Mouse (Mus musculus): ENCODE data around the gene Magi1. TPM values are rescaled to one million over a fixed set of nuclear protein-coding genes. Genes with fewer than 3 reads are reported as not detected.

Magi1 gene
- total and polyA plus RNA-seq, 3 experiments = not detected

- Histone ChIP-seq H3K9ac (ENCODE audit: insufficient read depth, low read depth) (no peak overlapping the region), H3K9me3 (replicated peaks; ENCODE audit: low read length) (peaks cover 70% of the 10 kb centered on the region), H3K79me2 (replicated peaks; ENCODE audit: control insufficient read depth, extremely low read depth, insufficient read depth, poor library complexity, severe bottlenecking) (no peaks in the 10 kb centered on the region), H3K27ac (ENCODE audit: insufficient read depth, low read depth) (no peak overlapping the region), H3K4me3 (replicated peaks in 1 of 3; ENCODE audit: low read depth in 2 of 3, low read length in 2 of 3, poor library complexity in 1 of 3) (no peak overlapping the region), H3K4me2 (ENCODE audit: insufficient read depth, low read depth, poor library complexity, severe bottlenecking) (no peak overlapping the region), H3K27me3 (replicated peaks) (no peaks in the 10 kb centered on the region), H3K4me1 (ENCODE audit: control insufficient read depth in 1 of 2, insufficient read depth in 2 of 2) (no peaks in the 10 kb centered on the region), H3K36me3 (replicated peaks in 1 of 2; ENCODE audit: control insufficient read depth in 1 of 2, insufficient read depth in 1 of 2, low read length in 1 of 2) (no peaks in the 10 kb centered on the region)
- in situ Hi-C loops (cut with MboI; ENCODE audit: low pct_ligation_motif_present, low pct_unique_long_range_greater_than_20kb, low sequenced_read_pairs) = no loop called here
- no peak for DNase-seq (ENCODE audit: extremely low read depth)
- TF ChIP-seq PAX5 (IDR thresholded peaks at IDR 0.05; ENCODE audit: low read length) (no peak), RCOR1 (conservative IDR thresholded peaks at IDR 0.05; ENCODE audit: low read depth, low read length) (no peak), USF2 (conservative IDR thresholded peaks at IDR 0.05; ENCODE audit: low read depth, low read length) (no peak), NELFE (IDR thresholded peaks at IDR 0.05; ENCODE audit: low read depth, low read length) (no peak), CHD1 (IDR thresholded peaks at IDR 0.05; ENCODE audit: low read depth, low read length) (no peak), POLR2AphosphoS2 (IDR thresholded peaks at IDR 0.05; ENCODE audit: low read depth, low read length) (no peak), POLR2A (IDR thresholded peaks at IDR 0.05; ENCODE audit: low read depth, low read length) (no peak), IRF4 (IDR thresholded peaks at IDR 0.05; ENCODE audit: low read depth, low read length) (no peak), ZKSCAN1 (IDR thresholded peaks at IDR 0.05; ENCODE audit: borderline replicate concordance, low read depth, low read length) (no peak), MAX (IDR thresholded peaks at IDR 0.05; ENCODE audit: low read length) (no peak), RAD21 (IDR thresholded peaks at IDR 0.05; ENCODE audit: low read depth, low read length) (no peak)
- dilution Hi-C loops (cut with MboI; ENCODE audit: extremely low pct_ligation_motif_present, extremely low pct_unique_long_range_greater_than_20kb, low sequenced_read_pairs) = no loop called here
Observed at GRCm38 (mm10) chr6:93822221-93822897, 461.4 kb downstream of the Magi1 start.

DNA sequence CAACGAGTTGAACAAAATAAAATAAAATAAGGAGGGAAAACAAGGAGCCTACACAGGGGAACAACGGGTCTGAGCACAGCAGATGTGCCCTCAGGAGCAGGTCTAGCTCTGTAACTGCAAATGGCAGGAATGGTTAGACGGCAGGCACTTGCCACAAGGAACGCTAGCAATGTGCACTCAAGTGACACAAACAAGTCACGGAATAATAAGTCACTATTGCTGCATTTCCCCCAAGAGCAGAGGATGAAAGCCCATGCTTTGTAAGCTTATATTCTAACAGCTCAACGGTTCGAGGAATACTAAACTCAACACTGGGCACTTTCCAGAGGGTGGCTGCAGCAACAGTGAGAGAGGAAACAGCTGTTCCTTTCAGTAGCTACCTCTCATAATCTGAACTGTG lies 462.2 kb downstream of the Magi1 start:
- TF ChIP-seq TBP (conservative IDR thresholded peaks at IDR 0.05; ENCODE audit: low read depth, low read length) (no peak), GABPA (IDR thresholded peaks at IDR 0.05; ENCODE audit: insufficient replicate concordance, low read depth, low read length) (no peak), BHLHE40 (IDR thresholded peaks at IDR 0.05; ENCODE audit: low read depth, low read length) (no peak), ZMIZ1 (IDR thresholded peaks at IDR 0.05; ENCODE audit: low read depth, low read length) (no peak), ETS1 (conservative IDR thresholded peaks at IDR 0.05; ENCODE audit: low read depth, low read length) (no peak), ELF1 (IDR thresholded peaks at IDR 0.05; ENCODE audit: low read depth, low read length) (no peak), IRF4 (IDR thresholded peaks at IDR 0.05; ENCODE audit: low read depth, low read length) (no peak), CHD2 (IDR thresholded peaks at IDR 0.05; ENCODE audit: low read length) (no peak), ZKSCAN1 (IDR thresholded peaks at IDR 0.05; ENCODE audit: borderline replicate concordance, low read depth, low read length) (no peak)
- no peaks in the 10 kb centered on the region for H3K27me3 ChIP-seq (replicated peaks)
- H3K9me3 ChIP-seq (replicated peaks; ENCODE audit: low read length) = peaks cover 72% of the 10 kb centered on the region
- no peak overlapping the region for H3K4me3 ChIP-seq (replicated peaks in 1 of 3; ENCODE audit: low read depth in 2 of 3, low read length in 2 of 3, poor library complexity in 1 of 3)
- no peak for DNase-seq (ENCODE audit: extremely low read depth)
- no peaks in the 10 kb centered on the region for H3K4me1 ChIP-seq (ENCODE audit: control insufficient read depth in 1 of 2, insufficient read depth in 2 of 2)
- H3K27ac ChIP-seq (ENCODE audit: insufficient read depth, low read depth) = no peak overlapping the region
- no peaks in the 10 kb centered on the region for H3K36me3 ChIP-seq (replicated peaks in 1 of 2; ENCODE audit: control insufficient read depth in 1 of 2, insufficient read depth in 1 of 2, low read length in 1 of 2)
- dilution Hi-C loops (cut with MboI; ENCODE audit: extremely low pct_ligation_motif_present, extremely low pct_unique_long_range_greater_than_20kb, low sequenced_read_pairs) (no loop called here), in situ Hi-C loops (cut with MboI; ENCODE audit: low pct_ligation_motif_present, low pct_unique_long_range_greater_than_20kb, low sequenced_read_pairs) (no loop called here)
- H3K79me2 ChIP-seq (replicated peaks; ENCODE audit: control insufficient read depth, extremely low read depth, insufficient read depth, poor library complexity, severe bottlenecking) = no peaks in the 10 kb centered on the region
- no peak overlapping the region for H3K4me2 ChIP-seq (ENCODE audit: insufficient read depth, low read depth, poor library complexity, severe bottlenecking)
- no peak overlapping the region for H3K9ac ChIP-seq (ENCODE audit: insufficient read depth, low read depth)

All from CH12.LX (cell line).